Comparison of ENCODE assay signal across 10 mouse cellular contexts in genomic region chr7:125553653-125554428, GRCm38 (mm10). TPM values are rescaled to one million over a fixed set of nuclear protein-coding genes. Genes with fewer than 3 reads are reported as not detected.
DNase-seq lines count a peak whose midpoint lies in the region; ATAC-seq lines count a peak whose summit lies in the region.
"Had no signal": no experiment of that assay in that cellular context is flagged by ENCODE, and none has a peak within 500 bp of the region (broad histone marks: within the 10 kb centered on the region; RNA-seq: fewer than 3 reads in every experiment).

No protein-coding gene starts in this region.

- peak; percentile 64 to 70 for DNase-seq in cerebellum, postnatal 10 days
- DNase-seq in cerebellum, adult 11-12 months = no peak
- DNase-seq in layer of hippocampus, postnatal 10 days (ENCODE audit: low spot score in 2 of 2) = peak; percentile 4 to 13
- no peak for DNase-seq in layer of hippocampus, adult 9-10 months (ENCODE audit: low spot score)
- peak; percentile 38 for DNase-seq in adrenal gland, adult 2 months
- DNase-seq in liver, embryonic 13.5 days = no peak
- no peak for DNase-seq in frontal cortex, adult 2 months (ENCODE audit: extremely low spot score in 1 of 2, low spot score in 1 of 2)
- no peak for DNase-seq in left cerebral cortex, adult 9 months (ENCODE audit: low spot score in 2 of 2)
- DNase-seq: right cerebral cortex, adult 18-20 months had no signal

- no peaks in the 10 kb centered on the region for H3K9me3 ChIP-seq in liver, embryonic 13.5 days (replicated peaks)
- H3K9me3 ChIP-seq: midbrain, embryonic 10.5 days had no signal

- no peaks in the 10 kb centered on the region for H3K36me3 ChIP-seq in liver, embryonic 13.5 days
- H3K36me3 ChIP-seq: midbrain, embryonic 10.5 days had no signal

- peak overlapping the region; percentile 72 for H3K4me3 ChIP-seq in liver, embryonic 13.5 days (replicated peaks)
- H3K4me3 ChIP-seq: midbrain, embryonic 10.5 days had no signal

- WGBS in liver, embryonic 13.5 days (ENCODE audit: insufficient replicate concordance) = 71% methylated on average over 13 of the region's 13 CpGs

- H3K9ac ChIP-seq in liver, embryonic 13.5 days = peak overlapping the region; percentile 85; the same call in 1 of the 2 replicates

- peaks cover 25% of the 10 kb centered on the region for H3K27me3 ChIP-seq in liver, embryonic 13.5 days

- H3K27ac ChIP-seq in liver, embryonic 13.5 days = no peak overlapping the region; the same call in 1 of the 2 replicates

- H3K4me1 ChIP-seq in liver, embryonic 13.5 days (replicated peaks) = peaks cover 74% of the 10 kb centered on the region

- ATAC-seq in liver, embryonic 13.5 days (ENCODE audit: low read depth) = no peak

- H3K4me2 ChIP-seq in liver, embryonic 13.5 days = peak overlapping the region; percentile 99

RNA-seq across cellular contexts. Expression of gene Il4ra, which starts 1.9 kb away (rescaled TPM):
- 1 to 10 TPM; 4.0 to 8.3 TPM for total RNA-seq in layer of hippocampus, postnatal 10 days (2021)
- total RNA-seq in adrenal gland, adult 2 months (2021) = 100 to 1,000 TPM in 1 of 2 experiments, 10 to 100 TPM in 1; 49.6 to 142 TPM
- 76.2 and 114 TPM in 2 replicates for polyA plus RNA-seq in adrenal gland, adult 2 months (2012; rRNA removed)
- 2.9 and 3.1 TPM in 2 replicates for polyA plus RNA-seq in liver, embryonic 13.5 days (2015; fragmentation: Nextera tagmentation; extraction: Ambion mirVana)
- 3.7 and 4.8 TPM in 2 replicates for polyA plus RNA-seq in frontal cortex, adult 2 months (2012; rRNA removed)

RNA-seq across cellular contexts. Expression of gene Il21r, which starts 49.4 kb away (rescaled TPM):
- total RNA-seq in layer of hippocampus, postnatal 10 days (2021) = 1 to 10 TPM in 1 of 2 experiments, under 1 TPM in 1; 0.60 to 1.1 TPM
- total RNA-seq in adrenal gland, adult 2 months (2021) = under 1 TPM; 0.52 to 0.76 TPM
- polyA plus RNA-seq in adrenal gland, adult 2 months (2012; rRNA removed) = 1.9 and 2.4 TPM in 2 replicates
- 0.95 and 1.1 TPM in 2 replicates for polyA plus RNA-seq in liver, embryonic 13.5 days (2015; fragmentation: Nextera tagmentation; extraction: Ambion mirVana)
- 1.2 and 1.5 TPM in 2 replicates for polyA plus RNA-seq in frontal cortex, adult 2 months (2012; rRNA removed)

Comparison
In these comparisons a context has a peak if more than half of its experiments do, and no peak if none do; other contexts are left out.
1. DNase-seq: peak in cerebellum, postnatal 10 days (2 of 2), layer of hippocampus, postnatal 10 days (2 of 2) and adrenal gland, adult 2 months (single experiment); none in cerebellum, adult 11-12 months (single experiment), layer of hippocampus, adult 9-10 months (single experiment), liver, embryonic 13.5 days (single experiment), frontal cortex, adult 2 months (0 of 2) and left cerebral cortex, adult 9 months (0 of 2).
2. RNA of gene Il4ra, which starts 1.9 kb away (polyA plus RNA-seq): 76.2 to 114 TPM in adrenal gland, adult 2 months; 3.7 to 4.8 TPM in frontal cortex, adult 2 months and 2.9 to 3.1 TPM in liver, embryonic 13.5 days; every median in the first group is over 10 times any median in the second.